Mouse (Mus musculus) kidney, postnatal 4 days (tissue): ENCODE measurements around the gene Heatr6.

ENCODE experiments used
- DNase-seq, 2 experiments: peaks; one replicate each; pipeline ENCODE4 v3.0.0; 2021; ENCODE audit warnings: mixed read lengths in 2 of 2

The Heatr6 gene

DNA sequence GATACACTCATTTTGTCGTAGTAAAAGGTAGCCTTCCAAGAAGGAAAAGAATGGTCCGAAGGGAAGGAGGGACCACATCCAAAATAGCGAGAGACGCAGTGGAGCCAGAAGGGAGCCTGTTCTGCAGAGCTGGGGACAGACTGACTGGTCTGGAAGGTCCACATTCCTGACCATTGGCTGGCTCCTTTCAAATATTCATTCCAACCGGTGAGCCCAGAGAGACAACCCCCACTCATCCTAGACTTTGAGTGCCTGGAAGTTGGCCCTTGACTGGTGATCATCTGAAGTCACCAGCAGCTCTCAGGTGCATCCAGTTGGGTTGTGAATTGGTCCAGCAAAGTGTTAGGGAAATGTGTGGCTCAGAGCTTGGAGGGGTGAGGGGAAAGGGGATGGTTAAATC, 61.7 kb downstream of the Heatr6 start:
- DNase-seq, result peak in 1 of 2 experiments; percentile 54

DNA sequence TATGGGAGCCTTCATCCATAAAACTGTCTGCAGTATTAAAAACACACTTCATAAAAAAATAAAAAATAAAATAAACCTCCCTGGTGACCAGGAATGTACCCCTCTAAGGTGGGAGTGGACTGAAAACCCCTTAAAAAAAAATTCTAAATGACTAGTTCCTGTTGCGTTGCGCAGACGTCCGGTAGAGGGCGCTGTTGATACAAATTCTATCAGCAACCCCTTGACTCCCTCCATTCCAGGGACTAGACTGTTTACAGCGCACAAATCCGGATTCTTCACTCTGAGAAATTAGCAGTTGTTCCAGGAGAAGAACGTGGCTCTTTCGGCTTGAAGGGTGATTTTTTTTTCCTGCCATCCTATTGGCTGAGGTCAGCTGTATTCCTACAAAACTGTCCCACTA, 62.1 kb downstream of the Heatr6 start:
- peak; percentile 81 to 87 for DNase-seq

DNA sequence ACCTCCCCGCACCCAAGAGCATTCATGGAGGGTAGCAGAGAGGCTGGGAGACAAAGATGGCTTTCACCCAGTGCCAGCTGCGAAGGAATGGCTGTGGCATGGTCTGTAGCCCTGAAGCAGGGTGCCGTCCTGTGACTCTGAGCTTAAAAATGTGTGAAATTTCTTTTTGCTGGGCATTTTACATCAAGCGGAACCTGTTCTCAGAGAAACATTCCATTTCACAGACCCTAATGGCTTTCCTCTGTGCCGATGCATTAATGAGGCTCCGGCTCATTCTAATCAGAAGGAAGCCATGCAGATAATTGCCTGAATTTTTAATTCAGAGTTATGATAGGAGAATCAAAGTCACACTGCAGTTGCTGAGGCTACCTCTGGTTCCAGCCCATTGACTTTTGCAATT, 63.6 kb downstream of the Heatr6 start:
- peak; percentile 63 to 76 for DNase-seq

DNA sequence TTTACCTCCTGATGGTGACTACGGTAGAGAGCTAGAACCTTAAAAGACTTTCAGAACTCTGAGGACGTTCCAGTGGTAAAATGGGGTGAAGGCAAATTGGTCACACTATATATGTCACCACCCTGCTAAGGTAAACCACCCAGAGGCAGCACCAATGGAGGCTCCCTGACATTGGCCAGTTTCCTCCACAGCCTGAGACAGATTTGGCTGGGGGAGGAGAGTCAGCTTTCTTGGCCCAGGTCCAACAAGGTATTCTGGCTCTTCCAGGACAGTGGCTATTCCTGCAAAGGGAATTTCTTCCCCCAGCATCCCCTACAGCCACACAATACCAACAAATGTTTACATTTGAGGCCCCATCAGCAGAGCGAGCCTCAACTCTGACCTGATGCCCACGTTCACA, 64.5 kb downstream of the Heatr6 start:
- DNase-seq, result peak in 1 of 2 experiments; percentile 53

DNA sequence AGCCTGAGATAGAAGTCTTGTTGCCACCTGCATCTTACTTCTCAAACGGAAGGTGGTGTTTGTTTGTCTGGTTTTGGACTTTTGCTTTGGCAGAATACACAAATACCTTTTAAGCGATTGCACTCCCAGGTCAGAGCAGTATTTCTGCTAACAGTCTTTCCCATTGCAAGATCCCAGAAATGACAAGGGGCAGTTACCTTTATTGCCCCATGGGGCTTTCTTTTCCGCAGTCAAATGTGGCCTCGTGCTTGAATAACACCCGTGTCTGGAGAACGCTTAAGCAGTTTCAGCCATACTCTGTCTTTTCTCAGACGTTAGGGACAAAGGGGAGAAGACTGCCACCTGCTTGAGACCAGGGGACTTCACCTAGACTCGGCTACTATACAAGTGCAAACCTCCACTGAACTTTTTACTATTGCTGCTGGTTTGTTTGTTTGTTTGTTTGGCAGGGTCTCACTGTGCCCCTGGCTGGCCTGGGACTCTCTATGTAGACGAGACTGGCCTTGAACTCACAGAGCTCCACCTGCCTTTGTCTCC, 65.2 kb downstream of the Heatr6 start:
- no peak for DNase-seq

DNA sequence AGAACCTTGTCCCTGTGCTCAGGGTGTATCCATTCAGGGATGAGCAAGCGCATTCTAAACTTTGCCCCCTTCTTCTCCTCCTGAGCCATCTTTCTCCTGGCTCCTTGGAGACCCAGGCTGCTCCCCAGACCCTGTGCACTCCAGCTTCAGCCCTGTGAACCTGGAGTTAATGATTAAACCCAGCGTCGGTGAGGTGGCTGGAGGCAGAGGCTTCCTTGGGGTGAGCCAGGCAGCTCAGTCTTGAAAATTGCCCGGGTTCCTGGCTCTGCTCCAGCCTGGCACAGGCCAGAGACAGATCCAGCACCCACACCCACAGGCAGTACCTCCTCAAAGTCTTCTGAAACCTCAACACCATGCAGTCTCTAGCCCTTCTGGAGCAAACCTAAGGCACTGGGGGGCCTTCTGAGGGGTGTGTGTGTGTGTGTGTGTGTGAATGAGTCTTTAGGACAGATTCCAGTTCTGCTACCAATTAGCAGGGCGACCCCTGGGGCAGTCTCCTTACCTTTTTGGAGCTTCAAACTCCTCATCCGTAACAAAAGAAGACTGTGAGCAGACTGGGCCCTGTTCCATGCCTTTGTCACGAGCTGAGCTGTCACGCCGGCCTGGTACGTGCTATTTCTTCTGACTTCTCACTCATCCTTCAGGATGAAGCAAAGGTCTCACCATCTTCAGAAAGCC, 66.4 kb downstream of the Heatr6 start:
- DNase-seq, result peak; percentile 82 to 91

DNA sequence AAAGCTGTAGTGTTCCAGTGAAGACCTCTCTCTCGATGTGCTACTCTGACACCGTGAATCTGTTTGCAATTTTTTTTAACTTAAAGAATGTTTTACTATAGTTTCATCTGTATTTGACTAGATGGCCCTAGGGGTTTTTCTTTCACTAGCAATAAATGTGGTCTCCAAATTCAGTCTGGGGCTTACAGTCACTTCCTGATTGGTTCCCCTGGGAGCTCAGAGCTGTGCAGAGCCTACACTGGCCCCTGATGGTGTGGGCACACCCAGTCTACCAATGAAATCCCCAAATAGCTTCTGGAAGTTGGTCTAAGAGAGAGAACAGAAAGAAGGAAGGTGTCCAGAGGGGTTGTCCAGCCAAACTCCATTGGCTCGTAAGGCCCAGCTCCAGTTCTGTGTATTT, 72.6 kb downstream of the Heatr6 start:
- no peak for DNase-seq

DNA sequence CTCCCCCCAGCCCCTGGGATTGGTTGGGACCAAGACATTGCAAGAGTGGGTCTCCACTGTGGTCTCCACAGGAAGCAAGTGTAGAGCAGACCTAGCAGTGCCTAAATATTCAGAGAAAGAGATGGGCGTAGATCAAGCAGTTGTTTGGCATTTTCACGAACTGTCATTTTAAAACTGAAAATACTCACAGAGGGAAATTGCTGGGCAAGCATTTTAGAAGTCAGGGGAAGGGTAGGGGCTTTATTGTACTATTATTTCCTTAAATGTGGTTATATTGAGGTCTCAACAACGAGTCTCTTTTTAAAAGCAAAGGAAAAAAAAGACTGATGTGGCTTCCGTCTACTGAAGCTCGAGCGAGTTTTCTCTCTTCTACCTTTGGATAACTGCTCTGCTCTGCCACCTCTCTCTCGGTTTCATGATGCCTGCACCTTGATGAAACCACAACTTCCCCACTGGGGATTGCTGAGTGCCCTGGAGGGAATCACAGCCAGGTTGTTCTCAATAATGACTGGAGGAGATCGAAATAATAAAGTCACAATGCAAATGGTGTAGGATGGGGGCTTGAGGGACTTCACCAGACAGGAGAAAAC, 75.2 kb downstream of the Heatr6 start:
- no peak for DNase-seq

DNA sequence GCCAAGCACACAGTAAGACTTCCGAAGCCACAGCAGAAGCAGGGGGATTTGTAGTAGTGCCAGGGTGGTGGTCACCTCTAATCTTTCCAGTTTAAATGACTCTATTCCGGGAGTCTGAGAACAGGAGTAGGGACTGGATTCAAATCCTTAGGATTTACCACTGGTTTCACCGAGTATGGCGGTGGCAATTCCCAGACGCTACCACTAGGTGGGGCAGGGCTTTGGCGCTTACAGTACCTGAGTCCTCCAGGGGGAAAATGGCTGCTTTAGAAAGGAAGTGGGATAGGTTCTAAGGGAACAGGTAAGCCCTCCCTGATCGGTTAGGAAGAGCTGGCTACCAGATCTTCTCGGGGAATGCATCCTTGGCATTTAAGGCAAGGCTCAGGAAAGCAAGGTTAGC, 78.9 kb downstream of the Heatr6 start:
- peak; percentile 71 to 73 for DNase-seq
